Mouse (Mus musculus) left cerebral cortex, adult 2 months (tissue): ENCODE data around the gene Vti1a. TPM values are rescaled to one million over a fixed set of nuclear protein-coding genes. Genes with fewer than 3 reads are reported as not detected.

Source experiments
- DNase-seq, 2 experiments: peaks; one replicate each; pipeline ENCODE4 v3.0.0; 2021 to 2022; ENCODE audit warnings: low spot score in 2 of 2, mixed read lengths in 1 of 2; ENCODE audit errors: extremely low spot score in 1 of 2
- H3K27ac ChIP-seq: fragments of 200-600 bp; 2 replicates; pipeline ENCODE4 v1.8.1; 2022
- H3K4me3 ChIP-seq: fragments of 200-600 bp; 2 replicates; pipeline ENCODE4 v1.8.1; 2022
- CTCF ChIP-seq: fragments of 200-600 bp; IDR thresholded peaks from 2 replicates; pipeline ENCODE4 v1.8.1; 2022; ENCODE audit warnings: antibody characterized with exemption, mild to moderate bottlenecking, moderate library complexity
- intact Hi-C: fragments of 180-260 bp; cut with DNase I; formaldehyde crosslinking; loops from one replicate; pipeline ENCODE4 v1.15.1; 2025
- total RNA-seq, 2 experiments: library from RNA; stranded (reverse); gene quantifications; 2 replicates each; pipeline ENCODE4 v1.2.3; 2021

Vti1a gene
- total RNA-seq, 2 experiments from 2014 or later, result 66.2 to 67.0 TPM

DNA sequence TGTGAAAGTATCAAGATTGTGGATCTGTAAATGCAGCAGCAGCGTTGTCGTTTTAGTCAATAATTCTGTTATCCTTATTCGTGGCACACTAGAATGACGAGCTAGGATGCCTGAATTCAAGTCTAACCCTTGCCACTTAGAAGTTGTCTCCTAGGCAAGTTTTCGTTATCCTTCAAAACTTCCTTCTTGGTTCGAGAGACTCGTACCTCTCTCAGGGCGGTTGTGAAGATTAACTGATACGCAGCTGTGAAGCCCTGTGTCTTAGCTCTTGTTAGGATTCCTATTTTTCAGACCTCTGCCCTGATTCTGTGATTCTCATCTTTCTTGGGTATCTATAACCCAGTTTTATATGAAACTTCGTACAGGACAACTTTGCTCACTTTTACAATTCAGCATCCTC is 806 bp downstream of the Vti1a start:
- Histone ChIP-seq H3K27ac (peak overlapping the region; percentile 90; the same call in 1 of the 2 replicates), H3K4me3 (peak overlapping the region; percentile 100)
- intact Hi-C loops, result loop anchor here (5.0 kb wide), 1 partner anchor 220 kb away; no protein-coding TSS in a partner anchor
- TF ChIP-seq CTCF, result no peak
- no peak for DNase-seq

DNA sequence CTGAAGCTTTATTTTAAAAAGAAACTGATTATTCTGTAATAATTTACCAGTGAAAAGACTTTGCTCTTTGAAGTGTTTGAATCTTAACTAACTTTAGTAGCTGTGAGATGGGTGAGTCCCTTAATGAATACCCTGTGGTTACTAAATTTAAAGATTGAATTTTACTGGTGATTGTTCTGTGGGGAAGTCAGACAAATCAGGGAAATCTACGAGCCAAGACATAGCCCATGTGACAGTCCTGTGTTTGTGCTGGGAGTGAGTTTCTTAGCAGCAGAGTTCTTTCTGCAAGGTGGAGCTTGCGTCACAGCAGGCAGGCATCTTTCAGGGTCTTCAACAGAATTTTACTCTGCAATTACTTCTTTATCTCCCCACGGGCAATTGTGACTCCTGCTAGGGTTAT is 2.9 kb downstream of the Vti1a start:
- Histone ChIP-seq H3K4me3 (no peak overlapping the region), H3K27ac (no peak overlapping the region)
- intact Hi-C loops, result loop anchor here (5.0 kb wide), 1 partner anchor 222 kb away; no protein-coding TSS in a partner anchor
- no peak for TF ChIP-seq CTCF
- DNase-seq, result no peak

DNA sequence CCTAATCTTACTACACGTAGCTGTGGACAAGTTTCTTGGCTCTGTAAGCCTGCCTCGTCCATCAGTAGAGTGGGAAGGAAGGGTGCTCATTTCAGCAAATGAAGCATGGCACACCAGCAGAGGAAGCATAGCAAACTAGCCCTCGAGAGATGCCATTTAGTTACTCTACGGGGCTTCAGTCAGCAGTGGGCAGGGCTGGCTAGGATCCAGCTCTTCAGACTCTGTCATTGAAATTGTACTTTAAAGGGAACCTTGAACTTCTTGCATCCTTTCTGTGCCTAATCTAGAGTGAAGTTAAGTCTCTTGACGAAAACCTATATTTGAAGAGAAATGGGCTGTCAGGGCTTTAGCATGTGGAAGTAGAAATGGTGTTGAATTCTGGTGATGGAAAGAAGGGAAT is 3.4 kb downstream of the Vti1a start:
- Histone ChIP-seq H3K27ac (no peak overlapping the region), H3K4me3 (no peak overlapping the region)
- intact Hi-C loops, result loop anchor here (5.0 kb wide), 1 partner anchor 222 kb away; no protein-coding TSS in a partner anchor
- TF ChIP-seq CTCF, result no peak
- no peak for DNase-seq

DNA sequence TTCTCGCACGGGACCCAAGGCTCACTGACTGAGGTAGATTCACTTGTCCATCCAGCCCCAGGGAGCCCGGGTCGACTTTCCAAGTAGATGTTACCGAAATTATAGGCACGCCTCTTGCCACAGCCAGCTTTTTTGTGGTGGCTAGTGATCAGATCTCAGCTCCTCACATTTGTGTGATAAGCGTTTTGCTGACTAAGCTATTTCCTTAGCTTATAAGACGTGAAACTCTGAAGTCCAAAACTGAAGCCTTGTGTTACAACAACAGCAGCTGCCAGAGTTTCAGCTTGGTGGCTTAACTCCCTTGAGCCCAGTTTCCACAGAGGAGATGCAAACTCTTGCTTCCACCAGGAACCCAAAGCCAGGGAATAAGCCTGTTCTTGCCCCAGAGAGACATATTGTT is 6.5 kb downstream of the Vti1a start:
- no peak for DNase-seq
- intact Hi-C loops, result no loop called here
- no peak overlapping the region for H3K4me3 ChIP-seq
- H3K27ac ChIP-seq, result no peak overlapping the region
- no peak for TF ChIP-seq CTCF

DNA sequence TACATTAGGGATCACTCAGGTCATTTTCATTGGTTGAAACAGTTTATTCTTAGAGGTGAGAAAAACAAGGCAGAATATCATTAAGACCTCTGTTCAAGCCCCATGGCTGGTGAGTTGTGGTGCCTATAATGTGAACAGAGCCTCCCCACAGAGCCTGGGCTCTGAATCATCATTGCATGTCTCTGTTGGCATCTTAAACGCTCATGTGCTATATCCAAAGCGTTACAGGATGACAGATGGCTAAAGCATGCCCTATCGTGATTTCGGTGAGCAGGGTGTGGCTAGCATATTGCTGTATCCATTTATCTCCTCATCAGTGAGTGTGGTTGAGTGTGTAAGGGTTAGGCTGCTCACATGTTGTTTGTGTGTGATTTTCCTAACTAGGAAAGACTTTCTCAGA is 11.4 kb downstream of the Vti1a start:
- no peak for TF ChIP-seq CTCF
- intact Hi-C loops, result no loop called here
- DNase-seq, result no peak
- no peak overlapping the region for H3K4me3 ChIP-seq
- H3K27ac ChIP-seq, result no peak overlapping the region

DNA sequence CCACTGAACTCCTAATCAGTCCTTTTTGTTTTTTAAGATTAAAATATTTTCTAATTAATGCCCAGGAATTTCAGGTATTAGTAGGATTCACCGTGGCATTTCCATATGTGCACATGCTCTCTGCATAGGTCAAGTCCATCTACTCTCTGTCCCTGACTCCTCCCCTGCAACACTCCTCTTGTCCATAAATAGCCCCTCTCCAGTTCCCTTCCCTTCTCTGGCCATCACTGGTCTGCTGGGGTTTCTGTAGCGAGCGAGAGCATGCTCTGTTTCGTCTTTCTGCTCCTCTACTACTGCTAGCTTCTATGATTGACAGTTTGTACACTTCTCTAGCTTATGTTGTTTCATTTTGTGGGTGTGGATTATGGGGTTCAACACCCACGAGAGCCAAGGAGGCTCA is 15.7 kb downstream of the Vti1a start:
- TF ChIP-seq CTCF, result no peak
- DNase-seq, result no peak
- intact Hi-C loops, result no loop called here
- Histone ChIP-seq H3K4me3 (no peak overlapping the region), H3K27ac (no peak overlapping the region)

DNA sequence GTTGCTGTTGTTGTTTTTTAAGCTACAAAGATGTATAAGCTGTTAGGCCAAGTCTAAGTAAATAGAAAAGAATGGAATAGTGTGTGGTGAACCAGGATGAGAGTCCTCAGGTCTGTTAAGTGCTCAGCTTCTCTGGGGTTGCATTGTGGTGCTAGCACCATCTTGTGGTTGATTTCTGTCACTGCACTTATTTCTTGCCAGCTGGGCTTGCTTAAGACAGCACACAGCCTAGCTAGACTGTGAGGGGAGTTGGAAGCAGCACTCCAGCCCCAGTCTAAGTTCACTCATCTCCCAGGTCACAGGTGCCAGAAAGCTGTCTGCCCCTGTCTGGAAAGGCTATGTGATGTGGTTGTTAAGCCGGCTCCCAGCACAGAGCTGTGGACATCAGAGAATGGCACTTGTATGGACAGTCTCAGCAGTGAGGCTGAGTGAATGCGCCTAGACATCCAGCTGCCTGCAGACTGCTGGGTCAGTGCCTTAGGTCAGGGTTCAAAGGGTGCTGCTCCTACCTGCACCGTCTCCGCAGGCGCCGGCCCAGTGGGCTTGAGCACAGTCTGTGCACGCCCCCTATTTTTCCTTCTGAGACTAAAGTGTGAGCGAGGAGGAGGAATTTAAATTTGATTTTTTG is 16.7 kb downstream of the Vti1a start:
- DNase-seq, result peak; percentile 61 to 65
- intact Hi-C loops, result no loop called here
- H3K27ac ChIP-seq, result no peak overlapping the region
- TF ChIP-seq CTCF, result peak; percentile 95
- H3K4me3 ChIP-seq, result no peak overlapping the region

DNA sequence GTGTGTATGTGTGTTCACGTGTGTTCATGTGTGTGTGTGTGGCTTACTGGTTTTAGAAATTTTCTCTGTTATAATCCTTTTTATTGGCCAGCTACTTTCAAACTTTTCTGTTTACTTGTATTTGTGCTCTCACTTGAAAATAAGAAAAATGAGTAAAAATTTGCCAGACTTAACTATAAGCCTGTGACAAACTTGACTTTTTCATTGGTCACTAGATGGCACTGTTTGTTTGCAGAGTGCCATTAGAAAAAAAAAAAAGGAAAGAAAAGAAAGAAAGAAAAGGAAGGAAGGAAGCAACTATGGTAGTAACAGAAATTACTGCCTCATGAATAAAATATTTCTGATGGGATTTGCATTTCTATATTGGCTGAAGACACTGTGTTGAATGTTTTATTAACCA is 19.8 kb downstream of the Vti1a start:
- DNase-seq, result no peak
- intact Hi-C loops, result loop anchor here (1.0 to 5.0 kb wide), 5 partner anchors 86 to 959 kb away; no protein-coding TSS in a partner anchor
- Histone ChIP-seq H3K4me3 (no peak overlapping the region), H3K27ac (no peak overlapping the region)
- TF ChIP-seq CTCF, result peak; percentile 78

DNA sequence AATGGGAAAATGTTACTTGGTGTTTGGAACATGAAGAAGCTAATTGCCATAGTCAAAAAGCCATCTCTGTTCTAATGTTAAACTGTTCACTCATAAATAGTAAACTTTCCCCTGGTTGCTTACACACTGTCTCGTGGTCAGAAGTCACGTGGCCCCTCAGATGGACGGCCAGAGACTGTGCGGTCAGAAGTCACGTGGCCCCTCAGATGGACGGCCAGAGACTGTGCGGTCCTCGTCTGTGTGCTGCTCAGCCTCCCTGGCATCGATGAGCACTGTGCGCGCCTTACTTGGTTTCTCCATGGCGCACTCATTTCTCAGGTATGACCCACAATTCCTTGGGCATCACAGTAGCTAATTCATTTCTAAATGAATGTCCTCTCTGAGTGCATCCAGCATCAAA is 20.3 kb downstream of the Vti1a start:
- TF ChIP-seq CTCF, result no peak
- intact Hi-C loops, result loop anchor here (1.0 to 5.0 kb wide), 5 partner anchors 86 to 958 kb away; no protein-coding TSS in a partner anchor
- no peak for DNase-seq
- H3K27ac ChIP-seq, result no peak overlapping the region
- H3K4me3 ChIP-seq, result no peak overlapping the region

DNA sequence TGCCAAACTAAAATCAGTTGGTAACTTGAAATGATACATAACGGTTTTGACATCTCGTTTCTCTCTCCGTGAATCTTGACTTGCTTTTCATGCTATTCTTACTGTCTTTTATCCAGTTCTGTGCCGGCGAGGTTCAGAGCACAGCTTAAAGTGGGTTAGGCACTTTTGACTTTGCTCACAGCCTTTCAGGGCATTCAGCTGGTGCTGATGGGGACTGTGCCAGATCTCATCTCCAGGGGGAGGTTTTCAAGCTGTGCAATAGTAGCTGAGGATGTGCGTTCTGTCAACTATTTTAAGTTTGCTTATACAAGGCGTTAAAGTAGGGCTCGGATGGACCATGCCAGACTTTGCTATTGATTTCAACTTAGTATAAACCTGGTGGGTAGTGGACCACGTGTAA is 21.0 kb downstream of the Vti1a start:
- no peak overlapping the region for H3K27ac ChIP-seq
- no peak overlapping the region for H3K4me3 ChIP-seq
- DNase-seq, result no peak
- intact Hi-C loops, result loop anchor here (1.0 to 5.0 kb wide), 5 partner anchors 85 to 958 kb away; no protein-coding TSS in a partner anchor
- TF ChIP-seq CTCF, result no peak

DNA sequence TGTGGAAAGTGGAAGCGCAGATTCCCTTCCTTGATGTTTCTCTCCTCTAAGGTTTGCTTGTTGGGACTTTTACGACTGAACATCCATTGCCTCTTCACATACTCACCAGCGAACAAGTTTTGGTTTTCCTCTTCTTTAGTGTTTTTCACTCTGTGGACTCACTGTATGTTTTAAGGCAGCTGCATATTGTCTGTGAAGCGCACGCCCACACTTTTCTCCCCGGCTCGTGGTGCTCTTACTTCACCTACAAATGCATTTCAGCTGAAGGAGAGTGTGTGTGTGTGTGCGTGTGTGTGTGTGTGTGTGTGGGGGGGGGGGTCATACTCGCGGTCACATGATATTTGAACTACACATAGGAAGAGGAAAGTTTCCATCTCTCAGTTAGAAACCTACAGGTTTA is 21.6 kb downstream of the Vti1a start:
- intact Hi-C loops, result loop anchor here (1.0 to 5.0 kb wide), 5 partner anchors 85 to 957 kb away; no protein-coding TSS in a partner anchor
- TF ChIP-seq CTCF, result no peak
- no peak for DNase-seq

DNA sequence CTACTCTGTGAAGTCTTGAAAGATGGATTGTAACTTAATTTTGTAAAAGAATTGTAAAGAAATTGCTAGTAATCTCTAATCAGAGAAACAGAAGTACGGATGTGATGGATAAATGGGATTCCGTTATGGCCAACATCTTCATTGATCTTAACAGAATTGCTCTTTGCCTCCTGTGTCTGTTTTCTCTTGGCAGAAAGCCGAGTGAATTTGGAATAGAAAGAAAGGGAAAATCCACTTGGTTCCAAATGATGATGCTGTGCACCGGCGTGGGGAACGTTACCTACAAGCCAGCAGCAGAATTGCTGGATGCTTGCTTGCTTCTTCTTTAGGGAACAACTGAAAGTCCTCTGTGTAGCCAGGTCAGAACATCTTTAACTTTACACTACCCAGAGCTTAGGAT is 24.4 kb downstream of the Vti1a start:
- no peak for DNase-seq
- TF ChIP-seq CTCF, result no peak
- no peak overlapping the region for H3K27ac ChIP-seq
- intact Hi-C loops, result no loop called here
- no peak overlapping the region for H3K4me3 ChIP-seq

More for the DNA sequence above, 21.6 kb downstream of the Vti1a start:
- Histone ChIP-seq H3K27ac (no peak overlapping the region), H3K4me3 (no peak overlapping the region)

DNA sequence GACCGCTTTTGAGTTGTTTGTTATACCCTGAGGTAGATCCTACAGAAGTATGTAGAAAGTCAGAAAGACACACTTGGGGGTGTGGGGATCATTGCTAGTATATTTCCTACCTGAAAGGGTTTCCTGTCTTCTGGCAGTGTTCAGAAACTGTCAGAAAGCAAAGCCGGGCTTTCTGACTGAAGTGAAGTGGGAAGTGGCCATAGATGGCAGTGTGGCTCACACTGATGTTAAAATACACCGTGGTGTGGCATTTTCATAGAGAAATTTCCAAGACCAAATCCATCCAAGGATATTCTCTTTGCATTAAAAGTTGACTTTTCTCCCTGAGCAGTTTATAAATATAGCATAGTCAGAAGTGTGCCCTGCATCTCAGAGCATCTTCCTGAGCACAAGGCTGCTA is 25.3 kb downstream of the Vti1a start:
- H3K27ac ChIP-seq, result no peak overlapping the region

More for the DNA sequence above, 25.3 kb downstream of the Vti1a start:
- peak; percentile 45 for TF ChIP-seq CTCF
- intact Hi-C loops, result no loop called here
- H3K4me3 ChIP-seq, result no peak overlapping the region
- no peak for DNase-seq
